Mouse (Mus musculus) G1E (cell line): ENCODE measurements around the gene Trp63. TPM values are rescaled to one million over a fixed set of nuclear protein-coding genes. Genes with fewer than 3 reads are reported as not detected.
"Not testable (repeated sequence)": the region's sequence is repeated elsewhere in the genome, so short reads cannot be mapped to it uniquely, and the experiment has no call there.

Source experiments
- ATAC-seq: 2 replicates; pipeline ENCODE4 v1.8.0; 2016; ENCODE audit warnings: mild to moderate bottlenecking; ENCODE audit not compliant: insufficient number of reproducible peaks, poor library complexity, low FRiP score, severe bottlenecking; ENCODE audit errors: extremely low read depth
- DNase-seq: peaks from one replicate; pipeline ENCODE4 v3.0.0; 2012; ENCODE audit warnings: low spot score
- H3K27me3 ChIP-seq: 2 replicates; pipeline ENCODE4 v1.6.1; 2012; ENCODE audit warnings: mild to moderate bottlenecking, low read length, inconsistent platforms; ENCODE audit not compliant: insufficient read depth
- H3K36me3 ChIP-seq: replicated peaks from 2 replicates; pipeline ENCODE3; 2012; ENCODE audit warnings: mild to moderate bottlenecking, inconsistent platforms
- H3K4me1 ChIP-seq: 2 replicates; pipeline ENCODE4 v1.6.1; 2012; ENCODE audit warnings: low read depth, low read length, inconsistent platforms, mixed read lengths; ENCODE audit not compliant: insufficient read depth
- H3K4me3 ChIP-seq: 2 replicates; pipeline ENCODE4 v1.5.1; 2012; ENCODE audit warnings: low read depth, mild to moderate bottlenecking, inconsistent platforms, low read length, moderate library complexity, mixed read lengths
- H3K9me3 ChIP-seq: replicated peaks from 2 replicates; pipeline ENCODE4 v1.6.1; 2012; ENCODE audit warnings: inconsistent platforms
- CTCF ChIP-seq: IDR thresholded peaks from 2 replicates; pipeline ENCODE4 v1.5.1; 2012; ENCODE audit warnings: low read depth, low read length, inconsistent platforms, mixed read lengths
- GATA1 ChIP-seq: IDR thresholded peaks from 2 replicates; pipeline ENCODE4 v1.6.1; 2012; ENCODE audit warnings: borderline replicate concordance, low read length, inconsistent platforms, mixed read lengths
- GATA2 ChIP-seq: IDR thresholded peaks from 2 replicates; pipeline ENCODE4 v1.6.1; 2012; ENCODE audit warnings: low read depth, low read length, inconsistent platforms, borderline replicate concordance
- POLR2AphosphoS5 ChIP-seq: IDR thresholded peaks from 2 replicates; pipeline ENCODE4 v1.6.1; 2012; ENCODE audit warnings: low read depth, low read length, inconsistent platforms; ENCODE audit not compliant: insufficient replicate concordance
- TAL1 ChIP-seq: conservative IDR thresholded peaks from 2 replicates; pipeline ENCODE4 v1.6.1; 2012; ENCODE audit warnings: low read depth, low read length, inconsistent platforms, mixed read lengths
- polyA plus RNA-seq: library from polyadenylated mRNA; stranded (reverse); fragments of >175 nt; gene quantifications from 2 replicates; pipeline ENCODE4 v1.2.3, GENCODE M21; 2012
- total RNA-seq, 2 experiments: library from RNA; stranded (forward) in 1 of 2; stranded (reverse) in 1 of 2; fragments of 200-1000 nt in 1 of 2; fragments of >200 nt in 1 of 2; fragmentation: Nextera tagmentation in 1 of 2; gene quantifications; 2 replicates each; pipeline ENCODE4 v1.2.3; 2014 to 2017

The Trp63 gene
- not detected in 2 replicates for total RNA-seq (2014; fragmentation: Nextera tagmentation)
- 0.12 and 0.16 TPM in 2 replicates for total RNA-seq (2017)
- not detected in 2 replicates for polyA plus RNA-seq

DNA sequence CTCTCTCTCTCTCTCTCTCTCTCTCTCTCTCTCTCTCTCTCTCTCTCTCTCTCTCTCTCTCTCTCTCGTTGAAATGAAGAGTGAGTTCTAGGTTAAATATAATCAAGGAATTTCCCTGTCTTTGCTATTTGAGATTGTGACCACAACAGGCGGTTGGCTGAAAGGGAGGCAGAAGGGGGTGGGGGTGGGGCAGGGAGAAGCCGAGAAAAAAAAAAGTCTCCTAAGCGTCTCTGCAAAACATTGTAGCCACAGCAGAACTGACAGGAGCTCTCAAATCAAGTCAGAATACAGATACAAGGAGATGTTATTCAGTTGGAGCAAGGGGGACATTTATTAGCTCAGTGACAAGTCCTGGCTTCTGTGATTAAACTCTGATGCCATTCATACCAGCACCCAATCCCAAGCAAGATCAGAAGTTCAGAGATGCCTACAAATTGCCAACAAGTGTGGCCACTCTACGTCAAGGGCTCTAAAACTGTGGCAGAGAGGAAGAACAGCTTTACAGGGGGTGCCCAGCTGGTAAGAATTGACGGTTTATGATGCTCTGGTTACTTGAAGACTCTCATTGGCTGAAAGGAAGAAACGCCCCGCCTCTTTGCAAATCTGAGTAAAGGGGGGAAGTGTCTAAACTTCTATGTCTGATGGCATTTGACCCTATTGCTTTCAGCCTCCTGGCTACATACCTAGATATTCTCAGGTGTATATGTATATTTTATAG is at the start of gene Trp63:
Trp63 (plus strand) TSS at position 233 of the 718 bp plus-strand sequence.
- ATAC-seq (no peak), DNase-seq (no peak)
- H3K4me1 ChIP-seq, result no peaks in the 10 kb centered on the region
- no peak within 1 kb of the TSS for H3K4me3 ChIP-seq
- peaks cover 2% of the 10 kb centered on the region for H3K9me3 ChIP-seq
- H3K27me3 ChIP-seq, result no peaks in the 10 kb centered on the region
- TF ChIP-seq POLR2AphosphoS5 (no peak), CTCF (no peak), GATA1 (no peak), GATA2 (no peak), TAL1 (no peak)
- H3K36me3 ChIP-seq, result no peaks in the 10 kb centered on the region

DNA sequence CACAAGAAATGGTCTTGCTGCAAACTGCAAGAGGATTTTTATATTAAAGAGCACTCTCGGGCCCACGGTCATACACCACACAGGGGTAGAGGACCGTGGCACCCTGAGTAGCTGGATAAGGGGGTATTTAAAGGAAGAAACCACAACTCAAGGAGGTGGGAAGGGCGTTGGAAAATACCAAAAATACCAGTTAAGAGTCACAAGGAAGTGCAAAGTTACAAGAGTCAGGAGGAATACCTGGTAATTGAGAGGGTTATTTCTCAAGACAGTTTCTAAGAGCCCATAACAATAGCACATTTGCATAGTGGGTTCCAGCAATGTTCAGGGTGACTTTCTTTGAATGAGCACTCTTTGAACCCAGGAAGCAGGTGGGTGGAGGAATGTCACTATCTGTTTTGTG is 38.8 kb upstream of the Trp63 start:
- not testable (repeated sequence) for H3K4me3 ChIP-seq, H3K27me3 ChIP-seq, H3K4me1 ChIP-seq, DNase-seq, H3K36me3 ChIP-seq, ATAC-seq, H3K9me3 ChIP-seq

DNA sequence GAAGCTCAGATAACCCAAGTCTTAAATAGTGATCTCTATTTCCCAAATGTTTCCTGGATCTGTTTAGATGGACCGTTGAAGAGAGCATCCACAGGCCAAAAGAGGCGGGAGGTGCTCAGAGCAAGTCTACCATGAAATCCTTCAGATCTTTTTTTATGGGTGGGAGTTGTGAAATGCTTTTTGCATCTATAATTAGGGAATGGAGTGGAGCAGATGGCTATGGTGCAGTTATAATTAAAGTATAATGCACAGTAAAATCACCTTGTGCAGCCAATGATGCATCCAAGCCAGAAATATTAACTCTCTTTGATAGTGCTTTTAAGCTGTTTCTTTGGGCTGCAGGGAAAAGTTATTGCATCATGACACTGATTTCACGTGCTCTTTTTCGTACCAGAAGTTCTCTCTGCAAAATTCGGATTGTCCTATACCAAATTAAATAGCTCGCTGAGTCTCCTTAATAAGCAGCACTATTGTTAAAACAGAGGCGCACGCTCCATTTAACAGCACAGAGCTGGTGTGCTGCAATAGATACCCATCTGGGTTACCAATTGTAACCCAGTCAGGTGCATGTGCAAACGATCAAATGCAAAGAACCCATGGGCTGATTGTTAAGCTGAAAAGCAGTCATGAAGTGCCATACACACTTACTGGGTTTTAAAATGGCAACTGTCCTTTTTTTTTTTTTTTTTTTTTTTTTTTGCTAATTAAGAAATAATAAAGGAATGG is 22.9 kb upstream of the Trp63 start:
- Histone ChIP-seq H3K9me3 (no peaks in the 10 kb centered on the region), H3K27me3 (no peaks in the 10 kb centered on the region), H3K4me3 (no peak overlapping the region), H3K4me1 (no peaks in the 10 kb centered on the region), H3K36me3 (no peaks in the 10 kb centered on the region)
- TF ChIP-seq GATA1 (no peak), CTCF (no peak), POLR2AphosphoS5 (no peak), GATA2 (no peak), TAL1 (no peak)
- ATAC-seq (no peak), DNase-seq (no peak)

DNA sequence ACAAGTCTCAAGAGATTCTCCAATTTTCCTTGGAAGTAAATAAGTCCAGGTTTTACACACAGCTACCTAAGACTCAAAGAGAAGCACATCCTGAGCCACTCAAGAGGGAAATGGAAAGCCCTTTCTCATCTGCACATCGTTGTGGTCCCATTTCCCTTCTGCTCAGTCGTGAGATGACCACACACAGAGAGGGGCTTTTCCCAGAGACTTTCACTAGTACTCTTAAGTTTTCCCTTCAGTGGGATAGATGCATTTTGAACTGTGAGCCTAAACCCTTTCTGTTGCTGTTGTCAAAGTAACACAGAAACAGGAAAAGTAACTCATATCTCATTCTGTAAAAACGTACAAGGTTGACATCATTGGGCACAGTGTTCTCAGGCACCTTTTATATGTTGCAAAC is 20.4 kb upstream of the Trp63 start:
- H3K4me1 ChIP-seq, result no peaks in the 10 kb centered on the region
- H3K36me3 ChIP-seq, result no peaks in the 10 kb centered on the region
- no peak for DNase-seq
- ATAC-seq, result no peak
- no peaks in the 10 kb centered on the region; the same call in 1 of the 2 replicates for H3K9me3 ChIP-seq
- no peak overlapping the region for H3K4me3 ChIP-seq
- no peaks in the 10 kb centered on the region for H3K27me3 ChIP-seq
- TF ChIP-seq GATA1 (no peak), POLR2AphosphoS5 (no peak), CTCF (no peak), TAL1 (no peak), GATA2 (no peak)

DNA sequence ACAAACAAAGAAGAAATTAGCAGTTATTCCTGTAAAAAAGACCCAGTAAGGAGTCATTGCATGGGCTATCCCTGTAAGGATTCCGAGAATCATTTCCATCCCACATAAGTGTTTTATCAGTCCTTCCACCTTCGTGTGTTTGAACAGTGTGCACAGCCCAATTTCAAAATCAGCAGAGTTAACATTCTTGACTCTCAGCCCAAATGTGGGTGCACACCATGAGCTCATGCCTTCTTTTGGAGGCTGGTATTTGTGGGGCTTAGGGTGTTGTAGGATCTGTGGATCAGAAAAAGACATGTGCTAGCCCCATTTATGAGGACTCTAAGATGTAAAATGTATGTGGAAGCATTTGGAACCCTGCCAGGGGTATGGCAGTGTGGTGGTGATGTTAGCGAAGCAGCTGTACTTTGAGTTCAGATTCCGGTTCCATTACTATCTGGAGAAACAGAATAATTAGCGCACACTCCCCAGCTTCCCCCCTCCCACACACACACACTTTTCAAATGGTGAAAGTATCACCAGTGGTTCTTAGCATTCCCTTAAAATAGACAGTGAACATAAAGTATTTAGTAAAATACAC is 9.6 kb upstream of the Trp63 start:
- no peak for ATAC-seq
- Histone ChIP-seq H3K27me3 (no peaks in the 10 kb centered on the region), H3K4me3 (no peak overlapping the region)

DNA sequence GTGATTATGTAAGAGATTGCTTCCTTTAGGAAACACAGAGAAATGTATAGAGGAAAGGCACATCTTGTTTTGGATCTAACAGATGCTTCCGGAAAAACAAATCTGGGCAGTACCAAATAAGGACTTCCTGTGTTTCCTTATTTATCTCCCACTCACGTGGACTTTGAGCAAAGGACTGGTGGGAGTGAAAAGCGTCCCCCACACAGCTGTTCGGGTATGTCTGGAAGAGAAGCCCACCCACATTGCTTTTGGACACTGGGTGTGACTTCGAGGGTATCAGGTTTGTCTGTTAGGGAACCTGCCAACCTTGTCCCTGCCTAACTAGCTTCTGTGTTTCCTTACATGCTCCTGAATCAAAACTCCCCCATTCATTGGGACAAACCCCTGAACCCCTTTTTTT is 3.2 kb upstream of the Trp63 start:
- no peak for TF ChIP-seq CTCF
- TF ChIP-seq GATA1, result no peak
- no peak for TF ChIP-seq TAL1
- TF ChIP-seq GATA2, result no peak
- TF ChIP-seq POLR2AphosphoS5, result no peak
- no peak for DNase-seq
- no peaks in the 10 kb centered on the region for H3K9me3 ChIP-seq
- ATAC-seq, result no peak
- no peak overlapping the region for H3K4me3 ChIP-seq
- no peaks in the 10 kb centered on the region for H3K4me1 ChIP-seq
- no peaks in the 10 kb centered on the region for H3K27me3 ChIP-seq
- H3K36me3 ChIP-seq, result no peaks in the 10 kb centered on the region

More for the DNA sequence above, 9.6 kb upstream of the Trp63 start:
- Histone ChIP-seq H3K9me3 (no peaks in the 10 kb centered on the region), H3K36me3 (no peaks in the 10 kb centered on the region), H3K4me1 (no peaks in the 10 kb centered on the region)
- no peak for DNase-seq
- TF ChIP-seq POLR2AphosphoS5 (no peak), GATA2 (no peak), CTCF (no peak), GATA1 (no peak), TAL1 (no peak)
